Mouse (Mus musculus): ENCODE data around the gene Nudt22. TPM values are rescaled to one million over a fixed set of nuclear protein-coding genes. Genes with fewer than 3 reads are reported as not detected.
"Not testable (repeated sequence)": the region's sequence is repeated elsewhere in the genome, so short reads cannot be mapped to it uniquely, and the experiment has no call there.

Nudt22 gene
- polyA plus RNA-seq, 1 experiment = 53.8 TPM

GRCm38 (mm10) chr19:6995255-6995991 lies 494 bp downstream of the Nudt22 start:
- TF ChIP-seq POLR2A (IDR thresholded peaks at IDR 0.05; ENCODE audit: low read depth, low read length) = no peak
- no peak for TF ChIP-seq CTCF (IDR thresholded peaks at IDR 0.05; ENCODE audit: extremely low read depth, insufficient read length, insufficient replicate concordance, low read depth, low read length)
- Histone ChIP-seq H3K4me3 (ENCODE audit: low read depth, low read length) (peak overlapping the region; percentile 84), H3K27me3 (ENCODE audit: control insufficient read depth, insufficient read depth, low read length) (no peaks in the 10 kb centered on the region), H3K36me3 (ENCODE audit: control insufficient read depth, insufficient read depth, low read length) (peaks cover 7% of the 10 kb centered on the region), H3K27ac (ENCODE audit: insufficient read depth, low read depth, low read length) (peak overlapping the region; percentile 56), H3K4me1 (ENCODE audit: control insufficient read depth, insufficient read depth, insufficient read length, low read length) (peaks cover 23% of the 10 kb centered on the region)
- 30% methylated on average over 21 of the region's 21 CpGs for WGBS

- H3K4me1 ChIP-seq (ENCODE audit: control insufficient read depth, insufficient read depth, insufficient read length, low read length) = peaks cover 19% of the 10 kb centered on the region
- 84% methylated on average over 8 of the region's 8 CpGs for WGBS
Observed at GRCm38 (mm10) chr19:6994489-6994888, 1.4 kb downstream of the Nudt22 start.

DNA sequence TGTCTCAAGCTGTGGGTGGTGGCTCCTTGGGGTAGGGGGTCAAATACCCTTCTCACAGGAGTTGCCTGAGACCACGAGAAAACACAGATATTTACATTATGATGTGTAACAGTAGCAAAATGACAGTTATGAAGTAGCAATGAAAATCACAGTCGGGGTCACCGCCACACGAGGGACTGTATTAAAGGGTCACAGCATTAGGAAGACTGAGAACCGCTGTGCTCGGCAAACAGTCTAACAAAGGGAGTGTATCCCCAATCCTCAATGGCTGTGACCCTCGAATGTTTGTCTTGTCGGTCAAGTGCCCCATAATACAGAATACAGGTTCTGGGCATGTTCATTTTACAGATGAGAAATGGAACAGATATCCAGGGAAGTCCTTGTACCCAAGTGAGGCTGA lies 1.9 kb downstream of the Nudt22 start:
- WGBS = 88% methylated on average over 8 of the region's 8 CpGs
- H3K36me3 ChIP-seq (ENCODE audit: control insufficient read depth, insufficient read depth, low read length) = peaks cover 4% of the 10 kb centered on the region
- no peak overlapping the region for H3K4me3 ChIP-seq (ENCODE audit: low read depth, low read length)
- TF ChIP-seq POLR2A (IDR thresholded peaks at IDR 0.05; ENCODE audit: low read depth, low read length) (no peak), CTCF (IDR thresholded peaks at IDR 0.05; ENCODE audit: extremely low read depth, insufficient read length, insufficient replicate concordance, low read depth, low read length) (no peak)
- H3K4me1 ChIP-seq (ENCODE audit: control insufficient read depth, insufficient read depth, insufficient read length, low read length) = peaks cover 14% of the 10 kb centered on the region
- no peaks in the 10 kb centered on the region for H3K27me3 ChIP-seq (ENCODE audit: control insufficient read depth, insufficient read depth, low read length)
- H3K27ac ChIP-seq (ENCODE audit: insufficient read depth, low read depth, low read length) = no peak overlapping the region

More at GRCm38 (mm10) chr19:6994489-6994888, 1.4 kb downstream of the Nudt22 start:
- Histone ChIP-seq H3K27ac (ENCODE audit: insufficient read depth, low read depth, low read length) (no peak overlapping the region), H3K4me3 (ENCODE audit: low read depth, low read length) (no peak overlapping the region; the same call in 1 of the 2 replicates), H3K36me3 (ENCODE audit: control insufficient read depth, insufficient read depth, low read length) (peaks cover 7% of the 10 kb centered on the region), H3K27me3 (ENCODE audit: control insufficient read depth, insufficient read depth, low read length) (no peaks in the 10 kb centered on the region)
- TF ChIP-seq CTCF (IDR thresholded peaks at IDR 0.05; ENCODE audit: extremely low read depth, insufficient read length, insufficient replicate concordance, low read depth, low read length) = no peak
- no peak for TF ChIP-seq POLR2A (IDR thresholded peaks at IDR 0.05; ENCODE audit: low read depth, low read length)

- Histone ChIP-seq H3K27ac (ENCODE audit: insufficient read depth, low read depth, low read length) (peak overlapping the region; percentile 25; the same call in 1 of the 2 replicates), H3K4me1 (ENCODE audit: control insufficient read depth, insufficient read depth, insufficient read length, low read length) (peaks cover 14% of the 10 kb centered on the region), H3K27me3 (ENCODE audit: control insufficient read depth, insufficient read depth, low read length) (no peaks in the 10 kb centered on the region), H3K36me3 (ENCODE audit: control insufficient read depth, insufficient read depth, low read length) (no peaks in the 10 kb centered on the region), H3K4me3 (ENCODE audit: low read depth, low read length) (peak overlapping the region; percentile 88)
- TF ChIP-seq POLR2A (IDR thresholded peaks at IDR 0.05; ENCODE audit: low read depth, low read length) (no peak), CTCF (IDR thresholded peaks at IDR 0.05; ENCODE audit: extremely low read depth, insufficient read length, insufficient replicate concordance, low read depth, low read length) (no peak)
- 61% methylated on average over 14 of the region's 14 CpGs for WGBS
Observed at GRCm38 (mm10) chr19:6993011-6993770, 2.7 kb downstream of the Nudt22 start.

GRCm38 (mm10) chr19:6992011-6992858 lies 3.7 kb downstream of the Nudt22 start, which contains the start of gene Dnajc4:
TSS of gene Dnajc4 (minus strand) at chr19:6992572.
- peak within 1 kb of the TSS; percentile 25 for H3K27ac ChIP-seq (ENCODE audit: insufficient read depth, low read depth, low read length)
- no peaks in the 10 kb centered on the region for H3K27me3 ChIP-seq (ENCODE audit: control insufficient read depth, insufficient read depth, low read length)
- peaks cover 20% of the 10 kb centered on the region for H3K4me1 ChIP-seq (ENCODE audit: control insufficient read depth, insufficient read depth, insufficient read length, low read length)
- peak within 1 kb of the TSS; percentile 88 for H3K4me3 ChIP-seq (ENCODE audit: low read depth, low read length)
- WGBS = under 1% methylated on average over 37 of the region's 37 CpGs
- peak; percentile 56; the same call in 1 of the 2 replicates for TF ChIP-seq POLR2A (IDR thresholded peaks at IDR 0.05; ENCODE audit: low read depth, low read length)
- TF ChIP-seq CTCF (IDR thresholded peaks at IDR 0.05; ENCODE audit: extremely low read depth, insufficient read length, insufficient replicate concordance, low read depth, low read length) = no peak
- no peaks in the 10 kb centered on the region for H3K36me3 ChIP-seq (ENCODE audit: control insufficient read depth, insufficient read depth, low read length)

- H3K4me1 ChIP-seq (ENCODE audit: control insufficient read depth, insufficient read depth, insufficient read length, low read length) = peaks cover 16% of the 10 kb centered on the region
- WGBS = 97% methylated on average over 6 of the region's 6 CpGs
- H3K36me3 ChIP-seq (ENCODE audit: control insufficient read depth, insufficient read depth, low read length); H3K27ac ChIP-seq (ENCODE audit: insufficient read depth, low read depth, low read length); H3K27me3 ChIP-seq (ENCODE audit: control insufficient read depth, insufficient read depth, low read length); H3K4me3 ChIP-seq (ENCODE audit: low read depth, low read length): not testable (repeated sequence)
Observed at GRCm38 (mm10) chr19:6991166-6991565, 4.8 kb downstream of the Nudt22 start.
